Mouse (Mus musculus): ENCODE results near the gene Hck. TPM values are rescaled to one million over a fixed set of nuclear protein-coding genes. Genes with fewer than 3 reads are reported as not detected.

Gene Hck
- total RNA-seq (2021): 1 to 10 TPM; 1.7 to 2.9 TPM
- long read RNA-seq, experiment 1, partial matches to known transcripts: 0 of 2 reads
- long read RNA-seq, experiment 1, other reads (novel, unspliced or antisense): 1 of 2 reads
- long read RNA-seq, experiment 2, transcript Hck-203 (13 exons, 2,090 nt): major isoform, 5 of 5 reads
- long read RNA-seq, experiment 2, partial matches to known transcripts: 0 of 5 reads
- long read RNA-seq, experiment 2, other reads (novel, unspliced or antisense): 0 of 5 reads

DNA sequence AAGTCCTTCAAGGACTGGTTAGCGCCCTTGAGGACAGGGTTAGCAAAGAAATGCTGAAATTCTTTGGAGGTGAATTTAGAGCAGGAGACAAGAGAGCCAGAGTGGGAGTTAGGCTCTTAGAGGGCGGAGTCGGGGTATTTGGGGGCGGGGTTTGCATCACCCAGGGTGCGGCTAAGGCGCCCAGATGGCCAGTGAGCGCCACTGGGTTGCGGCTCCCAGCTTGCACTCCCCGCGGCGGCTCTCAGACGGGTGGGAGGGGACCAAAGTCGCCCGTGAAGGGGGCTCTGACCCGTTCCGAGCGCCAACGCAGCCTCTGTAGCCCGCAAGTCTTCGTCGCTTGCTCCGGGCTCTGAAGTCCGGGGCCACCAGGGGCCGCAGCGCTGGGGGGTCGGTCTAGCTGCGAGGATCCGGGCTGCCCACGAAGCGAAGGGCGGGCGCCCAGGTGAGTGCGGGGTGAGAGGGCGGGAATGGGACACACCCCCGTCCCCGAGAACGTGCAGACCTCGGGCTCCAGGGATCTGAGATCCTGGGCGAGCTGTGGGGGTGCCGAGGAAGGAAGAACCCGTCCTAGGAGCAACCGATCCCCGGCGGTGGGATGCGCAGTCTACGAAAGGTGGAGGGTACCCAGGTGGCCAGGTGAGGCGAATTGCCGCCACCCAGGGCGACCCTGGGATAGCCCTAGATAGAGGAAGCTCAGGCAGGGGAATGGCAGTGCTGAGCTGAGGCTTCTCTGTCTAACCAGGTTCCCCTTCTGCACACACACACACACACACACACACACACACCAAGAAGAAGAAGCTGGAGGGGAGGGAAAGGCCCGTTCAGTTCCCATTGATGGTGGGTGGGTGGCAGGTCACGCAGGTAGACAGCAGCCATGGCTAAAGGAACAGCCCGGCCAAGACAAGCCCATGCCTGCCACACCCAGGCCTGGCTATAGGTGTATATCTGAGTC is at the start of gene Hck:
Hck (plus strand) TSS at position 156 of the 952 bp plus-strand sequence.
- intact Hi-C loops (cut with DNase I): no loop called here
- peak in 1 of 2 experiments; percentile 24 for DNase-seq (ENCODE audit: low spot score in 2 of 2)

DNA sequence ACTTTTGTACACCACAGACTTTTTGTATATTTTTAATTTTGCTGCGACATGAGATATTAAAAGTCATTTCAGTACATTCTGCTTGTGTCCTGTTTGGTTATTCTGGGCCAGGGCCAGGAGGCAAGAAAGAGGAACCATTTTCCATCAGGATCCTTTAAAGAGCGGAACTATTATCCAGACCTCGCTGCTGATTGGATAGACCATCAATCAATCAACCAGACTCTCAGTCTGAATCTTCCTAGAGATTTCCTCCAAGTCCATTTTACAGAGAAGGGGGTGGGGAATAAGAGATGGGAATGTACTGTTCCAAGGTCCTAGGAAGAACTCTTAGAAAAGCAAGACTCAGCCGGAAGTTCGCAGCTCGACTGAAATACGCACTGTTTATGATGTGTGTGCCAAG is 48.1 kb upstream of the Hck start:
- DNase-seq (ENCODE audit: low spot score in 2 of 2): no peak
- intact Hi-C loops (cut with DNase I): no loop called here

DNA sequence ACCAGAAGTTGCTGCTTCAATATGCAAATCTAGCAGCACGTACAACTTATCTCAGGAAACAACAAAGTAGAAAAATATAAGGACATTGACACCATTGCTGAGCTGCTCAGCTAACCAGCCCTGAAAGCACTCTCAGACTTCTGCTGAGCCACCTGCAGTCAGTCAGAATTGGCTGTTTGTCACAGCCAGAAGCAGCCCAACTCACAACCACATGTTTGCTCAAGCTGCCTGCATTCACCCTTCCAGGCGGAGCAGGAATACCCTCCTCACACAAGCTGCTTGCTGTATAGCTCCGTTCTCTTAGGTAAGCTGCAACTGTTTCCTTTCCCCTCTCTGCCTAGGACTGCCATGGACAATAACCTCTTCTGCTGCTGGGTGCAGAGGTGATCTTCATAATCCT is 44.9 kb upstream of the Hck start:
- intact Hi-C loops (cut with DNase I): no loop called here

GRCm38 (mm10) chr2:153064190-153064970 is 43.9 kb upstream of the Hck start:
- intact Hi-C loops (cut with DNase I): no loop called here
- DNase-seq (ENCODE audit: low spot score in 2 of 2): no peak

More for the DNA sequence above, 44.9 kb upstream of the Hck start:
- no peak for DNase-seq (ENCODE audit: low spot score in 2 of 2)

DNA sequence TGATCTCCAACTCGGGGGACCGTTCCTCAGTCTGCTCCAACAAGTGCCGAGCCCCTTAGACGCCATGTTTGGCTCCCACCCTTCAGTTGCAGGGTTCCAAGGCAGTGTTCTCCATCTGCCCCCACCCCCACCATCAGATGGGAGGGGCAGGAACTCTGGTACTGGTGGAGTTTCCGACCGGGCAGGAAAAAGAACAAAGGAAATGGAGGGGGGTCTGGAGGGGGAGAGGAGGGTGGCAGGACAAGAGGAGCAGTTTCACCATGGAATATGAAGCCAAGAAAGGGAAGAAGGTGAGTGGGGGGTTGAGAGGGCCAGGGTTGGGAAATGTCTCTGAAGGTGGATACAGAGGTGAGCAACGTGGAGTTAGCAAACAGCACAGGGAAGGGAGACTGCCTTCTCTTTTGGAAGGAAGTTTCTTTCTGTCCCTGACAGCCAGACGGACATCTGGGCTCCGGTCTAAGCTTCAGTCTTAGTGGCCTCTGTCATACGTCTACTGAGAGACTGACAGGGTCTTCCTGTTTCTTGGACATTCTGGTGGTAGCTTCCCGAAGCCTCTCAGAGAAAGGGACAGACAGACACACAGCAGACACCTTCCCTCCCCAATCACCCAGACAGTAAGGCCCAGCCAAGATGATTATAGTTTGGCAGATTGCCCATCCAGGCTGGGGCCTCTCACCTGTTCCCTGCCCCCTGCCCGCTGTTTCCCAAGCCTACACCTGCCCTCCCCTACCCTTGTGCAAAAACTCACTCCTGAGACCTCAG is 42.3 kb upstream of the Hck start, which contains the start of gene Ccm2l:
Ccm2l (plus strand) TSS at position 209 of the 762 bp plus-strand sequence.
- DNase-seq (ENCODE audit: low spot score in 2 of 2): no peak
- intact Hi-C loops (cut with DNase I): no loop called here

DNA sequence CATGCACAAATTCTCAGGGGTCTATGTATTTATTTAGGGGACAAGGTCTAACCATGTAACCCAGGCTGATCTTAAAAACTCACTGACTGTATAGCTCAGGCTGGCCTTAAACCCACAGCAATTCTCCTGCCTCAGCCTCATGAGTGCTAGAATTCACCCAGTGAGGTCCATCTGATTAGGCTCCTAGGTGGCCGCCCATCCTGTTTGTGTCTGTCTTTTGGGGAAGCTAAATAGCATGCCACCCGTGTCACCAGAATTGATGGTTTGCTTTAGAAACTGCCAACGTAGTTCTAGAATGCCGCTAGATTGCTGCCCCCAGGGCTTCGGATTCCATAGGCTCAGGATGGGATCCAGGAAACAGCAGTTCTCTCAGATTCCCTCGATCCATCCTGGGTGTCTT is 41.3 kb upstream of the Hck start:
- intact Hi-C loops (cut with DNase I): no loop called here

GRCm38 (mm10) chr2:153070762-153071490 is 37.3 kb upstream of the Hck start:
- intact Hi-C loops (cut with DNase I): no loop called here
- no peak for DNase-seq (ENCODE audit: low spot score in 2 of 2)

More for the DNA sequence above, 41.3 kb upstream of the Hck start:
- DNase-seq (ENCODE audit: low spot score in 2 of 2): no peak

DNA sequence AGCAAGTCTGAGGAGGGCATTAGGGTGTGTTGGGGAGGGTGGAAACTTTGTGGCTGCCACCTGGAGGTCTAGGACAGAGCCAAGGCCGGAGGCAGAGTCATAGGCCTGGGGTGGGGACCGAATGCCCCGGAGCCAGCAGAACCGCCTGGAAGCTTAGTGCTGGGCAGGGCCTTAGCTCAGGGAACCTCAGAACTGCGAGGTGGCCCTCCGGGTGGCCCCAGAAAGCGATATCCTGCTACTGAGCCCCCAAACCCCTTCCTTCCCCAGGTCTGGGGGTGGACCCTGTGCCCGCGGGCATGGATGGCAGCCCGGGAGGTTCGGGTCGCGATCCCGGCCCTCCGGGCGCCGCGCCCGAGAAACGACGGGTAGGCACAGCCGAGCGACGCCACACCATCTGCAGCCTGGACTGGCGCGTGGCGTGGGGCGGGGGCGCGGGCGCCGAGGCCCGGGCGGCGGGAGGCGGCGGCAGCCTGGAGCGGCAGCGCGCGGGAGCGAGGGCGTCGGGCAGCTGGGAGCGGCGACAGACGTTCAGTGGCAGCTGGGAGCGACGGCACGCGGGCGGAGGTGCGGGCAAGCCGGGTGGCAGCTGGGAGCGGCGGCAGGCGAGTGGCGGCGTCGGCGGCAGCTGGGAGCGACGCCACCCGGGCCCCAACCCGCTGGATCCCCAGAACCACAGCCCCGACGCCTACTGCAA is 36.6 kb upstream of the Hck start:
- intact Hi-C loops (cut with DNase I): no loop called here
- DNase-seq (ENCODE audit: low spot score in 2 of 2): peak; percentile 56 to 60

DNA sequence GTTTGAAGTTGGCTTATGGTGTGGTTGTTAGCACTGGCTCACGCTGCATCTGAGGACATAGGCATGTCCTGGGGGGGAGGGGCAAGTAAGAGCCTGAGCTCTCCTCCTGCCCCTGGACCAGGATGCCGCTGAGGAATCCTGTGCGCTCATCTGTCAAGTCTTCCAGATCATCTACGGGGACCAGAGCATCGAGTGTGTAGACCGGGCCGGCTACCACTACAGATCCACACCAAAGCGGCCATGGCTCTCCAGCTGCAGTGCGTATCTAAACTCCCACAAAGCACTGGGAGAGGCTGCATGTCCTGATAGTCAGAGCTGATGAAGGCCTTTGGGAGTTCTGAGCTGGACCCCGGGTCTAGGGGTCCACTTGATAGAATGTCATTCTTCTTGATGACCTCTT is 33.6 kb upstream of the Hck start:
- intact Hi-C loops (cut with DNase I): no loop called here
- no peak for DNase-seq (ENCODE audit: low spot score in 2 of 2)

GRCm38 (mm10) chr2:153075961-153076360 is 32.3 kb upstream of the Hck start:
- intact Hi-C loops (cut with DNase I): no loop called here
- no peak for DNase-seq (ENCODE audit: low spot score in 2 of 2)

GRCm38 (mm10) chr2:153080841-153081523 is 27.3 kb upstream of the Hck start:
- peak; percentile 89 for DNase-seq (ENCODE audit: low spot score in 2 of 2)
- intact Hi-C loops (cut with DNase I): loop anchor here (2.0 kb wide), 1 partner anchor 64 kb away; no protein-coding TSS in a partner anchor

- DNase-seq (ENCODE audit: low spot score in 2 of 2): no peak
- intact Hi-C loops (cut with DNase I): loop anchor here (2.0 kb wide), 1 partner anchor 63 kb away; no protein-coding TSS in a partner anchor
Measured at GRCm38 (mm10) chr2:153081866-153082265, 26.4 kb upstream of the Hck start.

GRCm38 (mm10) chr2:153083275-153083674 is 25.0 kb upstream of the Hck start:
- intact Hi-C loops (cut with DNase I): no loop called here
- DNase-seq (ENCODE audit: low spot score in 2 of 2): no peak

DNA sequence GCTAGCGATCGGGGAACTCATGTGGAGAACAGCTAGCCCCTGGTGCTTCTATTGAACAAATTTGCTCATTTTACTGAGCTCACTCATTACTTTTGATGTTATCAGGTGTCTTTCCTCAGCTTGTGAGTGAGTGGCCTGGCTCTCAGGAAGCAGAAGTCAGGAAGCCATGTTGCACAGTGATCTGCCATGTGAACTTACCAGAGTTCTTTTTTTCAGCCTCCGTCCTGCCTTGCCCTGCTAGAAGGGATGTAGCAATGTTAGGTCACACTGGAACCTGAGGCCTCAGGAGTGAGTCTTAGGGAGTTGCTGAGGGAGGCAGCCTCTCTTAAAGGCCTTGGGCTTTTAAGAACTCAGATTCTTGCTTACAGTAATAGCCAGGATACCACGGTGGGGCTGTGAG is 24.4 kb upstream of the Hck start:
- DNase-seq (ENCODE audit: low spot score in 2 of 2): no peak
- intact Hi-C loops (cut with DNase I): no loop called here

DNA sequence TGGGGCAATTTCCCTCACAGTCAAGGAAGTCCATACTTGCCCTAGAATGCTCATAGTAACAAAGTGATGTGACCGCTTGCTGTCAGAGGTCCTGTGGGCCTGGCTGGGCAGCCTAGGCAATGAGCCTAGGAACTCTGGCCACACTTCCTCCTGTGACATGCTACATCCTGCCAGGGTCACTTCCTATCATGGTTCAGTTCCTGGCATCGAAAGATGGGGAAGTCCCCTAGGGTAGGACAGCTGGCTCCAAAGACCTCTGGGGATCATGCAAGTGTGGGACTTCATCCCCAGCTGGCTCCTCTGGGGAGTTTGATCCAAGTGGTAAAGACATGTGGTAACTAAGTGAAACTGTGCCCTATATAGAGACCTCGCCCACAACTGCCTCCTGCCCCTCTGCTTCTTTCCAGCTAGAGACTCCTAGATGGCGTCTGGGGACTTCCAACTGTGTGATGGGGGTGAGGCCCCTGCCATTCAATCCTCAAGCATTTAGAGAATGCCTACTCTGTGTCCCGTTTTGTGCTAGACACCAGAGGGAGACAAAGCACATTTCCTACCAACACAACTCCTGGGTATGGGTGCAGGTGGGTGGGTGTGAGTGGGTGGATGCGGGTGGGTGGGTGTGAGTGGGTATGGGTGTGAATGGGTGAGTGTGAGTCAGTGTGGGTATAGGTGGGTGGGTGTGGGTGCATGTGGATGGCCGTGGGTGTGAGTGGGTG is 23.8 kb upstream of the Hck start:
- no peak for DNase-seq (ENCODE audit: low spot score in 2 of 2)
- intact Hi-C loops (cut with DNase I): no loop called here

DNA sequence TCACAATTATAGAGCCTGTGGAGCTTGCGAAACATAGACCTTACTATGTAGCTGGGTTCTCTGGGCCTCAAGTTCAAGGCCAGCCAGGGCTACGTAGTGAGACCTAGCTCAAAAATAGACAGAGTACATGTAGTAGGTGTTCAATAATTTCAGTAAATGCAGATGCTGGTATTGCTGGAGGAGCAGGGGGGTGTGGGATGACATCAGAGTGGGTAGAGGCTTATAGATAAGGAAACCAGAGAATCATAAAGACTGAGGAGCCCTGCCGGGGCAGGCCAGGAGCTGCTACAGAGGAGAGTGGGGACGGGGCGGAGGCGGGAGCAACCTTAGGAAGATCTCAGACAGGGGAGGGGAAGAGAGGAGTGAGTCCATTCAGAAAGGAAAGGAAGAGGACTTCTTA is 22.7 kb upstream of the Hck start:
- intact Hi-C loops (cut with DNase I): no loop called here
- no peak for DNase-seq (ENCODE audit: low spot score in 2 of 2)

GRCm38 (mm10) chr2:153086166-153086565 is 22.1 kb upstream of the Hck start:
- no peak for DNase-seq (ENCODE audit: low spot score in 2 of 2)
- intact Hi-C loops (cut with DNase I): no loop called here

Data from left cerebral cortex, postnatal 14 days (tissue).